Mouse (Mus musculus): ENCODE measurements around the gene 4930519G04Rik.
"Not testable (repeated sequence)": the region's sequence is repeated elsewhere in the genome, so short reads cannot be mapped to it uniquely, and the experiment has no call there.

Gene 4930519G04Rik

GRCm38 (mm10) chr5:114853364-114853763, at the start of gene 4930519G04Rik:
4930519G04Rik (plus strand) TSS chr5:114853664.
- not testable (repeated sequence) for DNase-seq (ENCODE audit: low read depth)

DNA sequence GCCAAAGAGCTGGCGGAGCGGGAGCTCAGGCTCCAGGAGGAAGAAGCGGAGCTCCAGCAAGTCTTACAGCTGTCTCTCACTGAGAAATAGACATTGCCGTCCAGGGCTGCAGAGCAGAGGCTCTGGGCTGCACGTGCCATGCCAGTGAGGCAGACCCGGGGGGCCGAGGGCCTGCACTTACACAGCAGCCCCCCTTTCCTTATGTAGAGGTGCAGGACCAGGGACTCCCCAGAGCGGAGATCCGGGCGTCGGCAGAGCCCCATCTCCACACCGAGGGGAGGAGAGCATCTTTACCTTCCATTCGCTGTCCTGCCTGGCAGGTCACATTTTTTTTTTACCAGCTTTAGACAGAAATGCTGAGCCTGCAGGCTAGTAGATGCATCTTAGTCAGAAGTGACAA, 49.1 kb upstream of the 4930519G04Rik start:
- DNase-seq (ENCODE audit: low read depth), result no peak

GRCm38 (mm10) chr5:114804958-114805357, 48.5 kb upstream of the 4930519G04Rik start:
- peak; percentile 65 for DNase-seq (ENCODE audit: low read depth)

DNA sequence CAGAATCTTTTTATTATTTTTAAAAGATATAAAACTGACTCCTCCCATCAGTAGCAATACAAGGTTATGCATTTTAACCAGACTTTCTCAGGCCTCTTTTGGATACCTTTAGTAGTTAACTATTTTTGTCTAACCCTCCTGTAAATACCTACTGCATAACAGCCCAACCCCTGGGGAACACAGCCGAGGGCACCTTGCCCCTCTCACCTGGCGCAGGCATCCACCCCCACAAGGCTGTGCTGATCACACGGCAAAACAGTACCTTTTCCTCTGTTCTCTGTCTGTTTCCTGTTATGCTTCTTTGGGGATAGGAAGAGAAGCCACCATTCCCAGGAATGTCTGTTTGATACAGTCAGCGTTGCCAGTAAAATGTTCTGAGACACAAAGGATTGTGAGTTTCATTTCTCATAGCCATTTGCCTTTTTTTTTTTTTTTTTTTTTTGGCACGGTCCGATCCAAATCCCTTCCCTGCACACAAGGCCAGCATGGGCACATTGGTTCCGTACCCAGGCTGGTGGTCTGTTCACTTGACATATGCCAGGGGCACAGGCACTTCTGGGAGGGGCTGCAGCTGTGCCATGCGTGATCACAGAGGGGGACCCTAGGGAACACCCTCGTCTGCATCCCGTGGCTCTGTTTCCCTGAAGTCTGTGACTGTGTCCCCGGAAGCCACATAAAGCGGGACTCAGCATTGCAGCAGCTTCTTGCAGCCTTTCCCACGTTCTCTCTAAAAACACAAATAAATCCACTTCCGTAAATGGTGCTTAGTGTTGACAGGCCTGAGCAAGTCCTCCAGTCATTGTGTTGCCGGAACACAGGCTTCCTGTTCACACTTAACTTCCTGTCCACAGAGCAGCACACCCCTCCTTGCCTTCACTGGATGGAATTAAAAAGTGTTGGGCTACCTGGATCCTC, 47.8 kb upstream of the 4930519G04Rik start:
- DNase-seq (ENCODE audit: low read depth), result peak; percentile 85

DNA sequence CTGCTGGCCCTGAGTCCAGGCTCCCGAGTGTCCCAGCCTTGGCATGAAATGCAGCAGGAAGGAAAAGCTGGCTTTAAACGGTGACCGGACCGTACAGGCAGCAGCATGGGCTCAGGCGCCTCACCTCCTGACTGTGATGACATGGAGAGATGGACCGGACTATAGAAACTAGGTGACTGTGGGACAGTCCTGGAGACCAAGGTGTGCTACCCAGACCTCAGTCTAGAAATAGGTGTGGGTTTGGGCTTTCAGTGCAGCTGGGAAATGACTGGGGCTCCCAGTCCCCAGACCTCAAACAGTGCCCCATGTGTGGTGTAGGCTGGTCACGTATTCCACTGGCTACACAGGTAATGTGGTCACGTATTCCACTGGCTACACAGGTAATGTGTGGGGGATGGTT, 46.8 kb upstream of the 4930519G04Rik start:
- no peak for DNase-seq (ENCODE audit: low read depth)

DNA sequence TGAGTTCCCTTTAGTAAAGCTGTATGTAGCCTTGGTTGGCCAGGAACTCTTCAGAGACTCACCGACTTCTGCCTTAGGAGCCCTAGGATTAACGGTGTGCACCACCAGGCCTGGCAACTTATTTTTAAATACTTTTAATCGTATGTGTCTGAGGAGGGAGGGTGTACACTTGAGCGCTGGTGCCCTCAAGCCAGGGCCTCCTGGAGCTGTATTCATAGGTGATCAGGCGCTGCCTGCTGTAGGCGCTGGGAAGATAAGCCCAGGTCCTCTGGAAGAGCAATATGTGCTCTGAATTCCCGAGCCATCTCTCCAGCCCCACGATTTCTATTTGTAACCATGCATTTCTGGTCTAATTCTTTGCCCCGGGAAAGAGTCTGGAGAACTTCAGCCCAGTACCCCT, 46.4 kb upstream of the 4930519G04Rik start:
- DNase-seq (ENCODE audit: low read depth), result no peak

DNA sequence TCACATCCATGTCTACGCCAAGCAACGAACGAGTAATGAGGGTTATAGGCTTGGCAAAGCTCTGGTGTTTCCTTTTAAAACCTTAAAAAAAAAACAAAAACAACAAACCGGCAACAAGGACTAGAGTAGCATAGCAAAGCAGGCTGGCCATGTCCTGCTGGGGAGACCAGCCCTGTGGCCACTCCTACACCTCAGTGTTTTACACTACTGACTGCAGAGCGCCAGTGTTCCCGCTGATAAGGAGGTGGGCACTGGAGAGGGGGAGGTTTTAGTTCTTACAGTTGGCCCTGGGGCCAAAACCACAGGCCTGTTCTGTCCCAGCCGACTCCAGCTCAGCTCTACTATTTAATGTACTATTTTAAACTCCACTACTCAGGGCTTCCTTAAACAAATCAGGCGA, 46.0 kb upstream of the 4930519G04Rik start:
- DNase-seq (ENCODE audit: low read depth), result peak; percentile 84

DNA sequence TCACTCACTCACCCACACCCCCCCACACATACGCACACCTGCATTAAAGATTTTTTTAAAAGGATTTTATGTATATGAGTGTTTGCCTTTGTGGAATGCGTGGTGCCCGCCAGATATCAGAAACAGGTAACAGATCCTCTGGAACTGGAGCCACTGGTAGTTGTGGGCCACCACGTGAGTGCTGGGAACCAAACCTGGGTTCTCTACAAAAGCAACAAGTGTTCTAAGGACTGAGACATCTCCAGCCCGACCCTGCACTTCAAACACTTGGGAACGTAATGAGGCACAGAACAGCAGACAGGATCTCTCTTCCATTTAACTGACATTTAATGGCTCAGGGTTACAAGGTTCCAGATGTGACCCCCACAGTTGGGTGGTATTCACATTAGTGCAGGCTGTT, 45.6 kb upstream of the 4930519G04Rik start:
- DNase-seq (ENCODE audit: low read depth), result no peak

DNA sequence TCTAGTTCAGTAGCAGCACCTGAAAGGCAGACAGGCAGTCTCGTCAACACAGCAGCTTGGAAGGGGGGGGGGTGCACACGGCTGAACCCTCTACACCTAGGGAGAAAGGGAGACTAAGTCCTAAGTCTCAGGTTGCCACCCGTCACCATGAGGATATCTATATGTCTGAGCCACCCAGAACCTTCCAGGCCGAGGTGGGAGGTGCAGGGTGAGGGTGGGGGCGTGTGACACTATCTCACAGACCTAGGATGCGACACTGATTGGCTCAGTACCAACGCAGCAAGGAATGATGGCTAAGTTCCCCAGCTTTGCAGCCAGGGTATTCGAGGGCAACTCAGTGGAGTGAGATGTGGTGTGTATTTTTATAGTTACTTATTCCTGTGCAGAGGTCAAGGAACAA, 45.1 kb upstream of the 4930519G04Rik start:
- no peak for DNase-seq (ENCODE audit: low read depth)

DNA sequence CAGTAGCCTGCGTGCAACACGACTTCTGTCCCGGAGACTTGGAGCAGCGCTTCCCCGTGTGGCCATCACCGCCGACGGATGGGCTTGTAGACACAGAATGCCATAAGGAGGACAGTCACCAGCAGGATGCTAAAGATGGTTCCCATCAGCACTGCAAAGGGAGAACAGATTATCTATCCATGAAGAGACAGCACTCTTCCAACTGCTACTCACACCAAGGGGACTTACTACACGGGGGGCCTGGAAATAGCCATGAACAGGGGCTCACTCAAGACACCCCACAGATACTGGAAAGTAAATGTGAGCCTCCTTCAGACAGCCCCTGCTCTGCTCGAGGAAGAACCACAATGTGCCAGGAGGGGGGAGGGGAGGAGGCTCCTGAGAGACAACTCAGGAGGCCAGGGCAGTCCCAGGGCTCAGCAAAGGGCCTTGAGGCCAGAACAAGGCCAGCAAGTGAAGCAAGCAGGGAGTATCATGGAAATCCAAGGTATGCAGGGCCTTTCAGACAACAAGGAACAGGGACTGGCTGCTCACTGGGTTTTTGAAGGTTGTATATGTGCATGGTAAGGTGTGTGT, 44.2 kb upstream of the 4930519G04Rik start:
- no peak for DNase-seq (ENCODE audit: low read depth)

DNA sequence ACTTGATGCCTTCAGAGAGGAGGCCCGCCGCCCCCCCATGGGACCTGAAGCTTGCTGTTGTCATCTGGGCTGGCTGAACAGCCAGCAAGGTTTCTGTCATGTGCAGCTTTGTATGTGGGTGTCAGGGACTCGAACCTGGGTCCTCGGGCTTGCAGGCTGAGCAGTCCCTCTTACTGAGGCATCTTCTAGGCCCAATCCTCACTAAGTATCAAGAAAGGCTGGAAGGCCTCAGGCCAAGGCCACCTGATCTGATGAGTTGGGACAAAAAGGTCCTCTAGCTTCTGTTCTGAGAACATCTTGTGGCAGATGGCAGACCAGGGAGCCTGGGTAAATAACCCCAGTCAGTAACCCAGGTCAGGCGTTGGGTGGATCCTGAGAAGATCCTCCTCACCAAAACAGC, 43.6 kb upstream of the 4930519G04Rik start:
- DNase-seq (ENCODE audit: low read depth), result no peak

DNA sequence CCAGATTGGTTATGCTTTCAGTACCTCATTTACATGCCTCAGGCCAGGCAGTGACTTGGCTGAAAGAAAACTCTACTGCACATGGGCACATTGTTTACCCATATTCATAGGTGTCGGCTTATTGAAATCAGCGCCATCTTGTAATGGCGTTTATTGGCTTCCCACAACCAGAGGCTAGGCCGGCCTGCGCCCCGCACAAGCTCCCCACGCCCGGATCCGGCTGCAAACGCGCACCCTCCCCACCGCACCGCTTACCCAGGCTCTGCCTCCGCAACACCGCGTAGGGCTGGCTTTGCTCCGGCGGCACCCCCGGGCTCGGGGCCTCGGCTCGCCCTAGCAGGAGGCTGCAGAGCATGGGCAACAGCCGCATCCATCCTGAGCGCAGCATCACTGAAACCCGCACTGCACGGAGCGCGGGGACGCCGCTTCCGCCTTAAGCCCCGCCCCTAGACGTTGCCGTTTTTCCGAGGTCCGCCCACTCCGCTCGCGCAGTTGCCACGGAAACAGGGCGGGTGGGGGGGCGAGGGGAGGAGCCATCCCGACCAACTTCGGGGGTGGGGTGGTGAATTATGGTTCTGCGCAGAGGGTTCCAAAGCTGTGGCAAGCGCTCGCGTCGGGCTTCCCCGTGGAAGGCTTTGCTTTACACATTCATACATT, 39.8 kb upstream of the 4930519G04Rik start:
- DNase-seq (ENCODE audit: low read depth), result peak; percentile 71

DNA sequence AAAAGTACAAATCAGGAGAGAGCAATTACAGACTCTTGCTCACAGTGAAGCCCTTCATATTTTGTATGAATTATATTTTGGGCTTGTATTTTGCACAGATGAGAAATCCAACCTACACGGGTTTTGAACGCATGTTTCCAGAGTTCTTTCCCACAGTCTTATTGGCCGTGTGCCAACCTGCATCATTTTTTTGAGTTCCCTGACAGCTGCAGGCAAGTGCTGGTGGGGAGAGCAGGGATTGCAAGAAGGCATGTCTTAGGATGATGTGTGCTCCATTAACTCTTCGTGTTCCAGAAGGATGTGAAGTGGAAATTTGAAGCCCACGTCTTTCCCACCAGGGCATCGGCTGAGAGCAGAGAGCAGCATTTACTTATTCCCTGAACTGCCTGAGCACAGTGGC, 36.9 kb upstream of the 4930519G04Rik start:
- no peak for DNase-seq (ENCODE audit: low read depth)

DNA sequence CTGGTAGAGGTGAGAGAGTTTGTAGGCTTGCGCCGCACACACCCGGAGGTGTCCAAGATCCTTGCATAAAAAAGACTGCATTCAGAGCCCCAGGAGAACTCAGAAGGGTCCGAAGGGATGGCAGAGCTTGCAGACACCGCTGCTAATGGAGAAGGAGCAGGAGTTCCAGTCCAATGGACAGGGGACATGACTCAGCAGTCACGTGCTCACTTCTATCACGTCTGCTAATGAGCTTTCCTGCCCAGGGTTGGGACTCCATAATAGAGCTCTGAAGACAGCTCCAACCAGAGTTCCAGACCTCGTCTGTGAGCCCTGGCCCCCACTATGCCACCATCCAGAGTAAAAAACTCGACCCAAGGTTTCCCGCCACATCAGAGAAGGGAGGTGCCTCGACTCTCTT, 35.3 kb upstream of the 4930519G04Rik start:
- no peak for DNase-seq (ENCODE audit: low read depth)

- DNase-seq (ENCODE audit: low read depth), result peak; percentile 74
Measured at GRCm38 (mm10) chr5:114822796-114823688, 30.4 kb upstream of the 4930519G04Rik start, which contains the start of gene 1500011B03Rik. 1500011B03Rik (minus strand) TSS chr5:114823468.

DNA sequence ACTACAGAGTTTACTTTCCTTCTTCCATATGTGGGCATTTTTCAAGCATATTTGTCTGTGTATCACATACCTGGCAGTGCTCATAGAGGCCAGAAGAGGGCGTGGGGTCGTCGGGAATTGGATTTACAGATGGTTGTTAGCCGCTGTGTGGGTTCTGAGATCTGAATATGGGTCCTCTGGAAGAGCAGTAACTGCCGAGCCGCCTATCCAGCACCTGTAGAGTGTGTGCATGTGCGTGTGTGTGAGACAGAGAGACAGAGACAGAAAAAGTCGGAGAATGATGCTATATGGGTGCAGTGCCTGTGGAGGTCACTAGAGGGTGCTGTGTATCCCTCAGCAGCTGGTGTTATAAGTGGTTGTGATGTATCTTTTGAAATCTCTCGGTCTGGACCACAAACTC, 29.3 kb upstream of the 4930519G04Rik start:
- DNase-seq (ENCODE audit: low read depth), result peak; percentile 84

DNA sequence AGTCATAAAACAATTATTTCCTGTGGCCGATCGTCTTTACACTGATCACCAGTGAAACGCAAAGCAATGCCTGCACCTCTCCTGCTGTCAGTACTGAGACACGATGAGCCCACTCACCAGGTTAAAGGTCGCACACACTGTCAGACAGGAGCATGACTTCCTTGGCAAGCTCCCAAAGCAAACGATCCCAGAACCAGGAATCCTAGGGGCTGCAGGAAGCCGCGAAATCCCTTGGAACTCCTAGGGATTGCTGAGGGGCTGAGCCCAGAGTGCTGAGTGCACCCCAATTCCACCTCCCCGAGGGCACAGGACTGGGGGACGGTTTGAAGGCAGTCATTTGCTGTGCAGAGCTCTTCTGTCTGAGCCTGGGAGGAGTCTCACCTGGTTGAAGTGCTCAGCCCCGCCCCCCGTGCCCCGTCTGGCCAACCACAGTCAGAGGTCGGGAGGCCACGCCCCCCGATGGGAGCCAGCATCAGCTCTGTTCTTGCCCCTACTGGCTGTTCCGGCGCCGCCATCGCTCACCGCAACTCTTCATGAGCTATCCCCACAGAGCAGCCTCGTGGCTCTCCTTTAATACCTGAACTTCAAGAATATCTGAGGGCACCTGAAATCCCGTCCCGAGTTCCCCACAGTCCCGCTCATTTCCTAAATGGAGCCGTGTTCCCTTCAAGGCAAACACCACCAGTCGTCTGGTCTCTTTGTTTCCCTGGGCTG, 27.3 kb upstream of the 4930519G04Rik start:
- DNase-seq (ENCODE audit: low read depth), result no peak

- DNase-seq (ENCODE audit: low read depth), result peak; percentile 95
Measured at GRCm38 (mm10) chr5:114827427-114827826, 26.0 kb upstream of the 4930519G04Rik start.

DNA sequence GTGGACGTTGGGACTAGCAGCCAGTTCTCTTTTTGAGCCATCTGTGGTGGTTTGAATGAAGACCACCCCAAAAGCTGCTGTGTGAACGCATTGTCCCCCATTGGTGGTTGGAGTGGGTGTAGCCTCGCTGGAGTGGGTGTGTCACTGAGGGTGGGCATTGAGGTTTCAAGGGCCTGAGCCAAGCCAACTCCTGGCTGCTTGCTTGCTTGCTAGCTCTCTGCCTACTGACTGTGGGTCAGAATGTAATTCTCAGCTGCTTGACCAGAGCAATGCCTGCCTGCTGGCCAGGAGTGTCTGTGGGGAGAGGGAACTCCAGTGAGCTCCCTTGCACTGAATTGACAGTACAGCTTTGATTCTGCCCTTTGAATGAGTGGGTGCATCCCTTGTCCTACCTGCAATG, 23.7 kb upstream of the 4930519G04Rik start:
- DNase-seq (ENCODE audit: low read depth), result no peak

DNA sequence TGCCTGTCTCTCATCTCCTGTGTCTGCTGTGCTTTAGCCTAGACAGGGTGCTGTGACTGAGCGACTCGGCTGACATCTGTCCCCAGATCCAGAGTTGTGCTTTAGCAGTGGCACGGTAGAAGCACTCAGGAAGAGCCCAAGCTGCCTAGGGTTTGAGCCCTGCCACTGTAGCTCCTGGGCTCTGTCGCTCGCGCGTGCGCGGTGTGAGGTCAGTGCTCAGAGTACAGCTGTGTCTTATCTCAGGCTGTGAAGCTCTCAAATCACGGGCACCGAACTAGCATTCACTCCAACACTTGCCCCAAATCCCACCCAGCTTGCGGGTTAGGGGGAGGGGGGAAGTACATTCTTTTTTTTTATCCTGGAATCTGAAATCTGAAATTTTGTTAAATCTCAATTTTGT, 16.6 kb upstream of the 4930519G04Rik start:
- DNase-seq (ENCODE audit: low read depth), result no peak

GRCm38 (mm10) chr5:114840481-114840880, 13.0 kb upstream of the 4930519G04Rik start:
- DNase-seq (ENCODE audit: low read depth), result not testable (repeated sequence)
